Mouse (Mus musculus) kidney, embryonic 16.5 days (tissue): ENCODE measurements at regions not wholly inside any gene's neighbourhood (a gene's known extent, or its start where the extent isn't known, plus 50 kb on each side); places are given as distances from the start of the nearest gene placed in this dataset.

Source experiments
- ATAC-seq: fragments of 200-750 bp; cut with Nextera tagmentation; 2 replicates; pipeline ENCODE4 v1.8.0; 2017; ENCODE audit warnings: moderate TSS enrichment; ENCODE audit not compliant: low FRiP score, low TSS enrichment
- H3K27ac ChIP-seq: fragments of 300-500 bp; sonication (generic); 2 replicates; pipeline ENCODE4 v1.5.1; 2014; ENCODE audit warnings: low read length
- H3K27me3 ChIP-seq: fragments of 300-500 bp; sonication (generic); 2 replicates; pipeline ENCODE4 v1.6.1; 2014; ENCODE audit warnings: low read length, control low read depth, mixed read lengths; ENCODE audit not compliant: insufficient read depth
- H3K36me3 ChIP-seq: fragments of 300-500 bp; sonication (generic); 2 replicates; pipeline ENCODE4 v1.6.1; 2014; ENCODE audit warnings: low read length, control low read depth, mixed read lengths; ENCODE audit not compliant: insufficient read depth
- H3K4me1 ChIP-seq: fragments of 300-500 bp; sonication (generic); 2 replicates; pipeline ENCODE4 v1.6.1; 2014; ENCODE audit warnings: low read length, control low read depth, mixed read lengths; ENCODE audit not compliant: insufficient read depth
- H3K4me2 ChIP-seq: fragments of 300-500 bp; sonication (generic); replicated peaks from 2 replicates; pipeline ENCODE4 v1.6.1; 2014; ENCODE audit warnings: low read depth, low read length
- H3K4me3 ChIP-seq: fragments of 300-500 bp; sonication (generic); 2 replicates; pipeline ENCODE4 v1.5.1; 2014; ENCODE audit warnings: mild to moderate bottlenecking, low read length
- H3K9ac ChIP-seq: fragments of 300-500 bp; sonication (generic); replicated peaks from 2 replicates; pipeline ENCODE4 v1.6.1; 2014; ENCODE audit warnings: low read length
- H3K9me3 ChIP-seq: fragments of 300-500 bp; sonication (generic); 2 replicates; pipeline ENCODE4 v1.6.1; 2016; ENCODE audit warnings: low read length, control low read depth
- WGBS: fragments of 180-500 bp; shearing (Covaris S2); extraction: QIAGEN DNeasy Blood & Tissue Kit; methylation state at CpG from one replicate; pipeline ENCODE4 v1.1.7; 2014; 5-methylcytosine and 5-hydroxymethylcytosine counted together

GRCm38 (mm10) chr19:13980988-13981630, 67.8 kb downstream of the Olfr1505 start:
- ATAC-seq: peak; percentile 76; the same call in 1 of the 2 replicates
- no peak overlapping the region for H3K9ac ChIP-seq
- no peak overlapping the region for H3K4me2 ChIP-seq
- H3K9me3 ChIP-seq: no peaks in the 10 kb centered on the region
- H3K36me3 ChIP-seq: no peaks in the 10 kb centered on the region
- no peak overlapping the region for H3K27ac ChIP-seq
- H3K4me1 ChIP-seq: no peaks in the 10 kb centered on the region
- no peak overlapping the region for H3K4me3 ChIP-seq
- WGBS: 20% methylated on average over 4 of the region's 4 CpGs
- H3K27me3 ChIP-seq: no peaks in the 10 kb centered on the region

- 58% methylated on average over 3 of the region's 3 CpGs for WGBS
- no peak for ATAC-seq
- Histone ChIP-seq H3K36me3 (no peaks in the 10 kb centered on the region), H3K4me2 (no peak overlapping the region), H3K27ac (no peak overlapping the region), H3K9me3 (no peaks in the 10 kb centered on the region), H3K27me3 (no peaks in the 10 kb centered on the region), H3K9ac (no peak overlapping the region), H3K4me1 (no peaks in the 10 kb centered on the region), H3K4me3 (no peak overlapping the region)
These were observed 69.5 kb downstream of the Olfr1505 start for GRCm38 (mm10) chr19:13982823-13983222.
